Mouse (Mus musculus): ENCODE data around the gene Tmsb4x.

Gene Tmsb4x

GRCm38 (mm10) chrX:167208978-167209754 lies at the start of gene Tmsb4x:
Gene Tmsb4x, minus strand, starts transcription at chrX:167209315.
- peak; percentile 81 to 89 for DNase-seq

- DNase-seq = no peak
Observed at GRCm38 (mm10) chrX:167241736-167242135, 32.6 kb upstream of the Tmsb4x start.

GRCm38 (mm10) chrX:167239293-167239921 lies 30.3 kb upstream of the Tmsb4x start:
- DNase-seq = peak in 1 of 2 experiments; percentile 25

- DNase-seq = peak; percentile 81 to 82
Observed at GRCm38 (mm10) chrX:167233104-167233687, 24.1 kb upstream of the Tmsb4x start.

GRCm38 (mm10) chrX:167231150-167231549 lies 22.0 kb upstream of the Tmsb4x start:
- no peak for DNase-seq

- no peak for DNase-seq
Observed at GRCm38 (mm10) chrX:167229819-167230218, 20.7 kb upstream of the Tmsb4x start.

- peak; percentile 54 to 71 for DNase-seq
Observed at GRCm38 (mm10) chrX:167229206-167229605, 20.1 kb upstream of the Tmsb4x start.

GRCm38 (mm10) chrX:167227756-167228155 lies 18.6 kb upstream of the Tmsb4x start:
- no peak for DNase-seq

- DNase-seq = no peak
Observed at GRCm38 (mm10) chrX:167227138-167227537, 18.0 kb upstream of the Tmsb4x start.

- DNase-seq = no peak
Observed at GRCm38 (mm10) chrX:167226570-167226969, 17.5 kb upstream of the Tmsb4x start.

GRCm38 (mm10) chrX:167212707-167213106 lies 3.6 kb upstream of the Tmsb4x start:
- peak; percentile 53 to 72 for DNase-seq

GRCm38 (mm10) chrX:167211871-167212555 lies 2.9 kb upstream of the Tmsb4x start:
- no peak for DNase-seq

- DNase-seq = no peak
Observed at GRCm38 (mm10) chrX:167210319-167210728, 1.2 kb upstream of the Tmsb4x start.

GRCm38 (mm10) chrX:167209828-167210227 lies 713 bp upstream of the Tmsb4x start:
- no peak for DNase-seq

GRCm38 (mm10) chrX:167208506-167208820 lies 652 bp downstream of the Tmsb4x start:
- DNase-seq = peak; percentile 42 to 60

GRCm38 (mm10) chrX:167207741-167208505 lies 1.2 kb downstream of the Tmsb4x start:
- peak; percentile 52 to 64 for DNase-seq

- no peak for DNase-seq
Observed at GRCm38 (mm10) chrX:167205813-167206520, 3.1 kb downstream of the Tmsb4x start.

GRCm38 (mm10) chrX:167201365-167201764 lies 7.8 kb downstream of the Tmsb4x start:
- DNase-seq = no peak

- DNase-seq = no peak
Observed at GRCm38 (mm10) chrX:167195228-167195649, 13.9 kb downstream of the Tmsb4x start.

GRCm38 (mm10) chrX:167186306-167186705 lies 22.8 kb downstream of the Tmsb4x start:
- DNase-seq = peak in 1 of 2 experiments; percentile 21

GRCm38 (mm10) chrX:167183535-167183934 lies 25.6 kb downstream of the Tmsb4x start:
- no peak for DNase-seq

GRCm38 (mm10) chrX:167182411-167182810 lies 26.7 kb downstream of the Tmsb4x start:
- DNase-seq = no peak

All from kidney, postnatal 4 days (tissue).